Mouse (Mus musculus): Measurements from ENCODE around the gene Asb17.
A peak's percentile ranks its signal among the peaks of the same experiment; 100 is the strongest.
"Not testable (repeated sequence)": the region's sequence is repeated elsewhere in the genome, so short reads cannot be mapped to it uniquely, and the experiment has no call there.

Asb17 gene

GRCm38 (mm10) chr3:153831873-153832653, 11.9 kb upstream of the Asb17 start:
- DNase-seq (ENCODE audit: low read depth in 2 of 2, low spot score in 2 of 2): no peak

GRCm38 (mm10) chr3:153832654-153832945, 11.4 kb upstream of the Asb17 start:
- DNase-seq (ENCODE audit: low read depth in 2 of 2, low spot score in 2 of 2): no peak

DNA sequence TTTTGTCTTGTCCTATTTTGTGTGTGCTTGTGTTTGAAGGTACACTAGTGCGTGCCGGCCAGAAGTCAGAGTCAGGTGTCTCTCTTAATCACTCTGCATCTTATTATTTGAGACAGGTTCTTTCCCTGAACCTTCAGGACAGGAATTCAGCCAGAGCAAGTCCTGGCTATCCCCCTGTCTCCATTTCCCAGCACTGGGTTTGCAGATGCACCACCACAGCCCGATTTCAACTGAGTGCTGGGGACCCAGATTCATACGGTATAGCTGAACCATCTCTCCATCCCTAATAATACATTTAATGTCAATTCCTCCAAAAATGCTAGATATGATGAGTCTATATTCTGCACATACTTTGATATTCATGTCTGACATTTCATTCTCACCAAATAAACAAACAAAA, 9.9 kb upstream of the Asb17 start:
- no peak for DNase-seq (ENCODE audit: low read depth in 2 of 2, low spot score in 2 of 2)

- DNase-seq (ENCODE audit: low read depth in 2 of 2, low spot score in 2 of 2): peak; percentile 43 to 51
Measured at GRCm38 (mm10) chr3:153835455-153836086, 8.4 kb upstream of the Asb17 start.

GRCm38 (mm10) chr3:153836316-153836715, 7.7 kb upstream of the Asb17 start:
- no peak for DNase-seq (ENCODE audit: low read depth in 2 of 2, low spot score in 2 of 2)

GRCm38 (mm10) chr3:153837593-153837992, 6.4 kb upstream of the Asb17 start:
- no peak for DNase-seq (ENCODE audit: low read depth in 2 of 2, low spot score in 2 of 2)

DNA sequence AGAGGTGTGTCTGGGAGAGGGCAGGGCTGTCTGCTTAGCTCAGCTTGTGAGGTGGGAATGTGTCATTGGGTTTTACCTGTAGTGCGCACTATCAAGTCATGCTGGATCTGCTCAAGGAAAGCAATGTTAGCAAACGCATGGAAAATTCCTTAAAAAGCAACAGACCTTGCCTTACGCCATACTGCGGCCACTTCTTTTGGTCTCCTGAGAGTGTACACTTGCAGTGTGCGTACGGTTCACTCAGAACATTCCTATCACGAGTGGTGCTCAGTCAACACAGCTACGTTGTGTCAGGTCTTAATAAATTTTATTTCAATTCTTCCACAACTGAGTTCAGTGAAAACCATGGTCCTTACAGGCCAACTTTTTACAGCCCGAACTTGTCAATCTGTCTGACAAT, 748 bp downstream of the Asb17 start:
- DNase-seq (ENCODE audit: low read depth in 2 of 2, low spot score in 2 of 2): no peak

DNA sequence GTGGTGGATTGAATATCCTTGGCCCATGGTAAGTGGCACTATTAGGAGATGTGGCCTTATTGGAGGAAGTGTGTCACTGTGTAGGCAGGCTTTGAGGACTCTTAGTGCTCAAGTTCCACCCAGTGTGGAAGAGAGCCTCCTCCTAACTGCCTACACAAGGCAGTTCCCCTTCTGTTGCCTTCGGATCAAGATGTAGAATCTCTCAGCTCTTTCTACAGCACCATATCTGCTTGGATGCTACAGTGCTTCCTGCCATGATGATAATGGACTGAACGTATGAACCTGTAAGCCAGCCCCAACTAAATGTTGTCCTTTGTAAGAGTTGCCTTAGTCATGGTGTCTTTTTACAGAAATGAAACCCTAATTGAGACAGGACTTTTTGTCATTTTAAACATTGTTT, 1.5 kb downstream of the Asb17 start:
- no peak for DNase-seq (ENCODE audit: low read depth in 2 of 2, low spot score in 2 of 2)

DNA sequence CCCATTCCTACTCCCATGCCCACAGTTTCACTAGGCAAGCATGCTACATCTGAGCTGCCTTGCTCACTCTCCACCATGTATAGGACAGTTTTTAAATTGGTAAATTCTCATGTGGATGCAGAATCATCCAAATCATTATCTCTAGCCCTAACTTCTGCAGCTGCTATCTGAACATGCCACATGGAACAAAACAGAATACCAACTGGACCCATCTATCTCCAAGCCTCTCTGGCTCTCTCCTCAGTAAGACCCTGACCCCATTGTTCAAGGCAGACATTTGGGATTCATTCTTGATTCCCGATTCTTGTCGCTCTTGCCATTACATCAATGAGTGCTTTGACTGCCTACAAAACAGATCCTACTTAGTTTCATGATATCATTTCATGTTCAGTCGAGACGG, 2.1 kb downstream of the Asb17 start:
- no peak for DNase-seq (ENCODE audit: low read depth in 2 of 2, low spot score in 2 of 2)

- no peak for DNase-seq (ENCODE audit: low read depth in 2 of 2, low spot score in 2 of 2)
Measured at GRCm38 (mm10) chr3:153847207-153847733, 3.3 kb downstream of the Asb17 start.

- no peak for DNase-seq (ENCODE audit: low read depth in 2 of 2, low spot score in 2 of 2)
Measured at GRCm38 (mm10) chr3:153849368-153850015, 5.5 kb downstream of the Asb17 start.

GRCm38 (mm10) chr3:153850759-153851158, 6.8 kb downstream of the Asb17 start:
- DNase-seq (ENCODE audit: low read depth in 2 of 2, low spot score in 2 of 2): no peak

DNA sequence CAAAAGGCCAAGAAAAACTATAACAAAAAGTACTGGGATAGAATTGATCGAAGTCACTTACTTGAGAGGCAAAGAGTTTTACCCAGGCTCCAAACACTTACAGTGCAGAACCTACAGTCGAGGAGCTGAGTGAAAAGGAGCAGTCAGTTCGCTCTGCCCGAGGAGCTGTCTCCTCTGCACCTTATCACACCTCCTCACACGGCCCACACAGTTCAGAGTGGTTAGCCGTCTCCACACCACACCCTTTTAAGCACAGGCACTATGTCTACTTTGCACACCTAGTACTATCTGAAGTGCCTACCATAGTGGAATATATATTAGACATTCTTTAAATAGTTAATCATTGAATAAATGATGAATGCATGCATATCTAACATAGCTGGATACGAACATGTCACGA, 8.3 kb downstream of the Asb17 start:
- DNase-seq (ENCODE audit: low read depth in 2 of 2, low spot score in 2 of 2): no peak

- DNase-seq (ENCODE audit: low read depth in 2 of 2, low spot score in 2 of 2): no peak
Measured at GRCm38 (mm10) chr3:153858350-153859001, 14.5 kb downstream of the Asb17 start.

GRCm38 (mm10) chr3:153860392-153860791, 16.4 kb downstream of the Asb17 start:
- DNase-seq (ENCODE audit: low read depth in 2 of 2, low spot score in 2 of 2): not testable (repeated sequence)

DNA sequence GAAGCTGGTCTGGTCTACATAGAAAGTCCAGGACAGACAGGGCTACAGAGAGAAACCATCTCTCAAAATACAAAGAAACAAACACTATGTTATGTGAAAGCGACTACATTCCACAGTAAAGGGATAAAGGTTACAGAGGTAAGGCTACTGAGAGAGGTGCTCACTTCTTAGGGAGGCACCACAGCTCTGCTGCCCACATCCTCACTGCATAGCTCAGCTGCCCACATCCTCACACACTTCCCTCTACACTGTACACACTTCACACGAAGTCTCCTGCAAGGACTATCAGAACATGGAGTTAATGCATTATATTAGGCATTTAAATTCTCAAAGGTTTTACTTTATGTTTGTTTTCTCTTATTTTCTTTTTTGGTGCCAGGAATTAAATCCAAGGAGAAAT, 19.8 kb downstream of the Asb17 start:
- peak in 1 of 2 experiments; percentile 12 for DNase-seq (ENCODE audit: low read depth in 2 of 2, low spot score in 2 of 2)

GRCm38 (mm10) chr3:153864636-153865429, 20.8 kb downstream of the Asb17 start:
- DNase-seq (ENCODE audit: low read depth in 2 of 2, low spot score in 2 of 2): no peak

GRCm38 (mm10) chr3:153867149-153868136, 23.4 kb downstream of the Asb17 start:
- DNase-seq (ENCODE audit: low read depth in 2 of 2, low spot score in 2 of 2): no peak

GRCm38 (mm10) chr3:153871396-153871795, 27.4 kb downstream of the Asb17 start:
- no peak for DNase-seq (ENCODE audit: low read depth in 2 of 2, low spot score in 2 of 2)

- DNase-seq (ENCODE audit: low read depth in 2 of 2, low spot score in 2 of 2): no peak
Measured at GRCm38 (mm10) chr3:153886296-153886695, 42.3 kb downstream of the Asb17 start.

Data from CD8-positive naive resting alpha-beta T cell, adult 2 months (primary cell).